Mouse (Mus musculus): ENCODE data around the gene Adgrg5. TPM values are rescaled to one million over a fixed set of nuclear protein-coding genes. Genes with fewer than 3 reads are reported as not detected.

Gene Adgrg5
- polyA plus RNA-seq, 1 experiment from 2014 or later = 0.13 TPM

- H3K4me3 ChIP-seq (ENCODE audit: low read depth, low read length) = no peak overlapping the region
- TF ChIP-seq CTCF (IDR thresholded peaks at IDR 0.05; ENCODE audit: low read depth) (no peak), EP300 (IDR thresholded peaks at IDR 0.05; ENCODE audit: low read depth) (no peak)
- H3K27ac ChIP-seq (ENCODE audit: low read depth) = peak overlapping the region; percentile 62
- WGBS (ENCODE audit: insufficient replicate concordance) = 42% methylated on average over 7 of the region's 7 CpGs
- H3K4me1 ChIP-seq (ENCODE audit: insufficient read depth) = peaks cover 15% of the 10 kb centered on the region
- H3K4me2 ChIP-seq (ENCODE audit: low read depth, low read length) = peak overlapping the region; percentile 39; the same call in 1 of the 2 replicates
- no peaks in the 10 kb centered on the region for H3K36me3 ChIP-seq (replicated peaks; ENCODE audit: insufficient read depth, low read length)
- no peaks in the 10 kb centered on the region for H3K27me3 ChIP-seq (ENCODE audit: insufficient read depth, low read length)
- H3K9me3 ChIP-seq (ENCODE audit: low read length) = no peaks in the 10 kb centered on the region
- peak; percentile 30 for ATAC-seq
- no peak overlapping the region for H3K9ac ChIP-seq (replicated peaks)
- DNase-seq = no peak
Measured at GRCm38 (mm10) chr8:94954368-94954737, 30.9 kb downstream of the Adgrg5 start.

GRCm38 (mm10) chr8:94954921-94955758 lies 31.6 kb downstream of the Adgrg5 start:
- ATAC-seq (peak; percentile 79), DNase-seq (peak; percentile 70)
- H3K4me1 ChIP-seq (ENCODE audit: insufficient read depth) = peaks cover 15% of the 10 kb centered on the region
- no peaks in the 10 kb centered on the region for H3K36me3 ChIP-seq (replicated peaks; ENCODE audit: insufficient read depth, low read length)
- H3K4me2 ChIP-seq (ENCODE audit: low read depth, low read length) = peak overlapping the region; percentile 39; the same call in 1 of the 2 replicates
- no peak overlapping the region for H3K4me3 ChIP-seq (ENCODE audit: low read depth, low read length)
- no peak overlapping the region for H3K9ac ChIP-seq (replicated peaks)
- peak; percentile 80 for TF ChIP-seq CTCF (IDR thresholded peaks at IDR 0.05; ENCODE audit: low read depth)
- TF ChIP-seq EP300 (IDR thresholded peaks at IDR 0.05; ENCODE audit: low read depth) = no peak
- no peaks in the 10 kb centered on the region for H3K9me3 ChIP-seq (ENCODE audit: low read length)
- WGBS (ENCODE audit: insufficient replicate concordance) = 2% methylated on average over 9 of the region's 9 CpGs
- no peaks in the 10 kb centered on the region for H3K27me3 ChIP-seq (ENCODE audit: insufficient read depth, low read length)
- H3K27ac ChIP-seq (ENCODE audit: low read depth) = peak overlapping the region; percentile 62

GRCm38 (mm10) chr8:94956078-94956574 lies 32.6 kb downstream of the Adgrg5 start:
- Histone ChIP-seq H3K9me3 (ENCODE audit: low read length) (no peaks in the 10 kb centered on the region), H3K4me3 (ENCODE audit: low read depth, low read length) (no peak overlapping the region), H3K27ac (ENCODE audit: low read depth) (no peak overlapping the region), H3K4me2 (ENCODE audit: low read depth, low read length) (no peak overlapping the region), H3K4me1 (ENCODE audit: insufficient read depth) (peaks cover 15% of the 10 kb centered on the region), H3K36me3 (replicated peaks; ENCODE audit: insufficient read depth, low read length) (no peaks in the 10 kb centered on the region), H3K27me3 (ENCODE audit: insufficient read depth, low read length) (no peaks in the 10 kb centered on the region), H3K9ac (replicated peaks) (no peak overlapping the region)
- 55% methylated on average over 1 of the region's 1 CpGs for WGBS (ENCODE audit: insufficient replicate concordance)
- DNase-seq (no peak), ATAC-seq (0 out of 2 replicates have a peak, but pooled peaks have one; percentile 9)
- TF ChIP-seq CTCF (IDR thresholded peaks at IDR 0.05; ENCODE audit: low read depth) = no peak
- TF ChIP-seq EP300 (IDR thresholded peaks at IDR 0.05; ENCODE audit: low read depth) = no peak

- 0 out of 2 replicates have a peak, but pooled peaks have one; percentile 18 for TF ChIP-seq EP300 (IDR thresholded peaks at IDR 0.05; ENCODE audit: low read depth)
- no peak for TF ChIP-seq CTCF (IDR thresholded peaks at IDR 0.05; ENCODE audit: low read depth)
- Histone ChIP-seq H3K27me3 (ENCODE audit: insufficient read depth, low read length) (no peaks in the 10 kb centered on the region), H3K4me1 (ENCODE audit: insufficient read depth) (peaks cover 48% of the 10 kb centered on the region), H3K9me3 (ENCODE audit: low read length) (no peaks in the 10 kb centered on the region), H3K4me3 (ENCODE audit: low read depth, low read length) (no peak overlapping the region), H3K27ac (ENCODE audit: low read depth) (peak overlapping the region; percentile 84), H3K9ac (replicated peaks) (no peak overlapping the region), H3K4me2 (ENCODE audit: low read depth, low read length) (no peak overlapping the region), H3K36me3 (replicated peaks; ENCODE audit: insufficient read depth, low read length) (no peaks in the 10 kb centered on the region)
- ATAC-seq = peak; percentile 87
- DNase-seq = peak; percentile 73
- WGBS (ENCODE audit: insufficient replicate concordance) = 66% methylated on average over 1 of the region's 1 CpGs
Measured at GRCm38 (mm10) chr8:94962201-94962600, 38.7 kb downstream of the Adgrg5 start.

DNA sequence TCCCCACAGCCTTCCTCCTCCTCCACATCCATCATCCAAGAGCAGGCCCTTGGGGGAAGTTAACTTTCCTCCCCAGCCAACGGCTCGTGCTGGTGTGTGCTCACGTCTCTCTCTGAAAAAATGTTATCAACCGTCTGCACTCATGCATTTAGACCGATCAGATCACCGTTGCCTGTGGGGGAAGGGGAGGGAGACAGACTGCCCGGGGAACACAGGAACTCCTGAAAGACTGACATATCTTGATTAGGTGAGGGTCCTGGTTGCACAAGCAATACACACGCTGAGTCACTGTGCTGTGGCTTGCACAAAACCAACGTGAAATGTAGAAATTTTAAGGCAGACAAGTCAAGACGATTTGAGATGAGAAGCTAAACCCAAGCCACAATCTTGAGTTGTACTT lies 41.3 kb downstream of the Adgrg5 start:
- 0 out of 2 replicates have a peak overlapping the region, but pooled peaks have one; percentile 0 for H3K4me3 ChIP-seq (ENCODE audit: low read depth, low read length)
- no peaks in the 10 kb centered on the region for H3K36me3 ChIP-seq (replicated peaks; ENCODE audit: insufficient read depth, low read length)
- 3% methylated on average over 10 of the region's 10 CpGs for WGBS (ENCODE audit: insufficient replicate concordance)
- peak overlapping the region; percentile 82 for H3K27ac ChIP-seq (ENCODE audit: low read depth)
- peak overlapping the region; percentile 55 for H3K4me2 ChIP-seq (ENCODE audit: low read depth, low read length)
- DNase-seq (peak; percentile 74), ATAC-seq (peak; percentile 81)
- peaks cover 58% of the 10 kb centered on the region for H3K4me1 ChIP-seq (ENCODE audit: insufficient read depth)
- no peaks in the 10 kb centered on the region for H3K9me3 ChIP-seq (ENCODE audit: low read length)
- peak overlapping the region; percentile 24; the same call in 1 of the 2 replicates for H3K9ac ChIP-seq (replicated peaks)
- no peaks in the 10 kb centered on the region for H3K27me3 ChIP-seq (ENCODE audit: insufficient read depth, low read length)
- TF ChIP-seq EP300 (IDR thresholded peaks at IDR 0.05; ENCODE audit: low read depth) = peak; percentile 98
- TF ChIP-seq CTCF (IDR thresholded peaks at IDR 0.05; ENCODE audit: low read depth) = no peak

- Histone ChIP-seq H3K9me3 (ENCODE audit: low read length) (no peaks in the 10 kb centered on the region), H3K36me3 (replicated peaks; ENCODE audit: insufficient read depth, low read length) (no peaks in the 10 kb centered on the region), H3K27ac (ENCODE audit: low read depth) (peak overlapping the region; percentile 61), H3K4me1 (ENCODE audit: insufficient read depth) (peaks cover 57% of the 10 kb centered on the region), H3K4me3 (ENCODE audit: low read depth, low read length) (no peak overlapping the region), H3K4me2 (ENCODE audit: low read depth, low read length) (no peak overlapping the region), H3K27me3 (ENCODE audit: insufficient read depth, low read length) (no peaks in the 10 kb centered on the region), H3K9ac (replicated peaks) (no peak overlapping the region)
- 10% methylated on average over 7 of the region's 7 CpGs for WGBS (ENCODE audit: insufficient replicate concordance)
- ATAC-seq (no peak), DNase-seq (peak; percentile 72)
- TF ChIP-seq CTCF (IDR thresholded peaks at IDR 0.05; ENCODE audit: low read depth) = peak; percentile 93
- no peak for TF ChIP-seq EP300 (IDR thresholded peaks at IDR 0.05; ENCODE audit: low read depth)
Measured at GRCm38 (mm10) chr8:94966578-94966977, 43.1 kb downstream of the Adgrg5 start.

Data from liver, postnatal 0 days (tissue).